Mouse (Mus musculus) midbrain, embryonic 11.5 days (tissue): Measurements from ENCODE around the gene Ndufs2. TPM values are rescaled to one million over a fixed set of nuclear protein-coding genes. Genes with fewer than 3 reads are reported as not detected.
A peak's percentile ranks its signal among the peaks of the same experiment; 100 is the strongest.

Source experiments
- ATAC-seq: fragments of 200-750 bp; cut with Nextera tagmentation; 2 replicates; pipeline ENCODE4 v1.8.0; 2017; ENCODE audit warnings: moderate TSS enrichment, moderate library complexity; ENCODE audit not compliant: low FRiP score
- DNase-seq: peaks from one replicate; pipeline ENCODE4 v3.0.0; 2015; ENCODE audit warnings: low spot score; ENCODE audit errors: missing footprints
- H3K27ac ChIP-seq: fragments of 300-500 bp; sonication (generic); 2 replicates; pipeline ENCODE4 v1.5.1; 2014; ENCODE audit warnings: low read depth, low read length
- H3K27me3 ChIP-seq: fragments of 300-500 bp; sonication (generic); 2 replicates; pipeline ENCODE4 v1.6.1; 2014; ENCODE audit warnings: mild to moderate bottlenecking, low read length, moderate library complexity, mixed read lengths; ENCODE audit not compliant: control insufficient read depth, insufficient read depth
- H3K36me3 ChIP-seq: fragments of 300-500 bp; sonication (generic); 2 replicates; pipeline ENCODE4 v1.6.1; 2014; ENCODE audit warnings: mild to moderate bottlenecking, low read length, moderate library complexity, mixed read lengths; ENCODE audit not compliant: control insufficient read depth, insufficient read depth
- H3K4me1 ChIP-seq: fragments of 300-500 bp; sonication (generic); 2 replicates; pipeline ENCODE4 v1.6.1; 2014; ENCODE audit warnings: low read length; ENCODE audit not compliant: control insufficient read depth, insufficient read depth
- H3K4me2 ChIP-seq: fragments of 300-500 bp; sonication (generic); 2 replicates; pipeline ENCODE4 v1.6.1; 2014; ENCODE audit warnings: mild to moderate bottlenecking, moderate library complexity
- H3K4me3 ChIP-seq: fragments of 300-500 bp; sonication (generic); 2 replicates; pipeline ENCODE4 v1.5.1; 2014; ENCODE audit warnings: low read depth, low read length
- H3K9ac ChIP-seq: fragments of 300-500 bp; sonication (generic); 2 replicates; pipeline ENCODE4 v1.6.1; 2014; ENCODE audit warnings: low read length
- H3K9me3 ChIP-seq: fragments of 300-500 bp; sonication (generic); 2 replicates; pipeline ENCODE4 v1.6.1; 2016; ENCODE audit warnings: low read length; ENCODE audit not compliant: control insufficient read depth
- WGBS: fragments of 180-500 bp; shearing (Covaris S2); extraction: QIAGEN DNeasy Blood & Tissue Kit; methylation state at CpG from one replicate; pipeline ENCODE4 v1.1.7; 2014; 5-methylcytosine and 5-hydroxymethylcytosine counted together
- polyA plus RNA-seq: library from polyadenylated mRNA; unstranded; fragments of >200 nt; fragmentation: Nextera tagmentation; extraction: Ambion mirVana; gene quantifications from 2 replicates; pipeline ENCODE4 v1.2.1, GENCODE M21; 2014

The Ndufs2 gene
- polyA plus RNA-seq, 1 experiment from 2014 or later: 232 TPM

- H3K36me3 ChIP-seq: peaks cover 26% of the 10 kb centered on the region; the same call in 1 of the 2 replicates
- no peak for ATAC-seq
These were observed 11.0 kb downstream of the Ndufs2 start for GRCm38 (mm10) chr1:171239992-171240744.

GRCm38 (mm10) chr1:171238463-171238862 lies 12.7 kb downstream of the Ndufs2 start:
- no peak overlapping the region for H3K27ac ChIP-seq
- H3K9me3 ChIP-seq: no peaks in the 10 kb centered on the region
- DNase-seq (peak; percentile 87), ATAC-seq (peak; percentile 64; the same call in 1 of the 2 replicates)
- 79% methylated on average over 14 of the region's 14 CpGs for WGBS
- no peaks in the 10 kb centered on the region for H3K4me1 ChIP-seq
- H3K4me3 ChIP-seq: no peak overlapping the region
- no peaks in the 10 kb centered on the region for H3K27me3 ChIP-seq
- no peak overlapping the region for H3K4me2 ChIP-seq
- H3K9ac ChIP-seq: no peak overlapping the region
- peaks cover 33% of the 10 kb centered on the region for H3K36me3 ChIP-seq

More at GRCm38 (mm10) chr1:171239992-171240744, 11.0 kb downstream of the Ndufs2 start:
- Histone ChIP-seq H3K4me2 (no peak overlapping the region), H3K27ac (no peak overlapping the region), H3K9me3 (no peaks in the 10 kb centered on the region), H3K27me3 (no peaks in the 10 kb centered on the region), H3K4me3 (no peak overlapping the region), H3K4me1 (no peaks in the 10 kb centered on the region), H3K9ac (no peak overlapping the region)
- no peak for DNase-seq
- WGBS: 82% methylated on average over 15 of the region's 15 CpGs

- Histone ChIP-seq H3K4me1 (no peaks in the 10 kb centered on the region), H3K27ac (no peak overlapping the region), H3K4me3 (no peak overlapping the region), H3K9me3 (no peaks in the 10 kb centered on the region), H3K9ac (no peak overlapping the region), H3K27me3 (no peaks in the 10 kb centered on the region), H3K36me3 (peaks cover 32% of the 10 kb centered on the region), H3K4me2 (no peak overlapping the region)
- ATAC-seq (no peak), DNase-seq (no peak)
- 70% methylated on average over 6 of the region's 6 CpGs for WGBS
These were observed 13.8 kb downstream of the Ndufs2 start for GRCm38 (mm10) chr1:171237438-171237837.

- H3K4me2 ChIP-seq: no peak overlapping the region
- no peak for ATAC-seq
- peaks cover 29% of the 10 kb centered on the region for H3K36me3 ChIP-seq
- no peak overlapping the region for H3K9ac ChIP-seq
- H3K4me1 ChIP-seq: no peaks in the 10 kb centered on the region
- no peak overlapping the region for H3K27ac ChIP-seq
- no peaks in the 10 kb centered on the region for H3K27me3 ChIP-seq
- H3K4me3 ChIP-seq: no peak overlapping the region
- no peak for DNase-seq
- 88% methylated on average over 4 of the region's 4 CpGs for WGBS
- no peaks in the 10 kb centered on the region for H3K9me3 ChIP-seq
These were observed 15.4 kb downstream of the Ndufs2 start for GRCm38 (mm10) chr1:171235791-171236190.

- H3K4me3 ChIP-seq: no peak overlapping the region
- H3K27ac ChIP-seq: no peak overlapping the region
- 94% methylated on average over 4 of the region's 4 CpGs for WGBS
- H3K4me2 ChIP-seq: no peak overlapping the region
- no peaks in the 10 kb centered on the region for H3K27me3 ChIP-seq
- no peak for DNase-seq
- no peak for ATAC-seq
- no peaks in the 10 kb centered on the region for H3K9me3 ChIP-seq
- H3K36me3 ChIP-seq: peaks cover 29% of the 10 kb centered on the region
- H3K4me1 ChIP-seq: peaks cover 5% of the 10 kb centered on the region
- H3K9ac ChIP-seq: no peak overlapping the region
These were observed 16.6 kb downstream of the Ndufs2 start for GRCm38 (mm10) chr1:171234538-171234937.

GRCm38 (mm10) chr1:171234126-171234525 lies 17.1 kb downstream of the Ndufs2 start, which contains the start of gene Fcer1g:
Fcer1g (minus strand) TSS chr1:171234365.
- no peak for DNase-seq
- Histone ChIP-seq H3K4me1 (peaks cover 9% of the 10 kb centered on the region), H3K36me3 (peaks cover 27% of the 10 kb centered on the region), H3K27ac (no peak within 1 kb of the TSS), H3K27me3 (no peaks in the 10 kb centered on the region), H3K9ac (no peak within 1 kb of the TSS), H3K4me3 (no peak within 1 kb of the TSS), H3K4me2 (no peak within 1 kb of the TSS), H3K9me3 (no peaks in the 10 kb centered on the region)
- no peak for ATAC-seq
- 96% methylated on average over 14 of the region's 14 CpGs for WGBS

DNA sequence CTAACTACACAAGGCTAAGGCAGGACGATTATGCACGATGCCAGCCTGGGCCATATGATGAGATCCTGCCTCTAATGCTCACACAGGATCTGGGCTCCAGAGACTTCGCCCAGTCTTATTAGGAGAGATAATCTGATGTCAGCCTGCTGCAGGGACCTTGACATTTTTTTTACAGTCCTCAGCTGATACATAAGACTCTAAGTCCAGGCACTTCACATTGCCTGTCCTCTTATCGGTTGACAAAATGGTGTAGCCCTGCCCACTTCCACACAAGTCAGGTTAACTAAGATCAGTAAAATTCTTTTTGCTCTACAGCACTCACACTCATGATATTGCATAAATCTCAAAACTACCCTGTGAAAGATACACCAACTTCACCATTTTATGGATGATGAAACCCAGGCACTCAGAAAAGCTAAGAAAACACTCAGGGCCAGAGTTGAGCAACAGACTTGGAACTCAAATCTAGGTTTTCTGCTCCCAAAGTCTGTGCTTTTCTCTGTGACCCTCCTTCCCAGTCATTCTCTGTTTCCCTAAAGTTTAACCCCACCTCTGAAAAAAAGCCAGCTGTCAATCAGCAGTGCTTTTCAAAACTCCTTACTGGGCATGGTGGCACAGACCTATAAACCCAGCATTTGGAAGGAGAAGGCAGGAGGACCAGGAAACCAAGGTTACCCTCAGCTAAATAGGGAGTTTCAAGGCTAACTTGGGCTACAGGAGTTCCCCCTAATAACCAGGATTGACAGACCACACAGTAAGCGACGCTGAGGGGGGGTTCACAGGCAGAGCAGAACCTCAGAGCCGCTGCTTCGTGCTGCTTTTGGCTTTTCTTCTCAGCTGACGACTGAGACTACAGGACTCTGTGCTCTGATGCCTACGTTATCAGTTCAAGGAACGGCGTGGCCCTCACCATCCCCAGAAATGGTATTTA lies 18.1 kb downstream of the Ndufs2 start:
- DNase-seq: no peak
- Histone ChIP-seq H3K27me3 (no peaks in the 10 kb centered on the region), H3K4me2 (no peak overlapping the region), H3K9me3 (no peaks in the 10 kb centered on the region), H3K4me1 (peaks cover 9% of the 10 kb centered on the region), H3K9ac (no peak overlapping the region), H3K27ac (no peak overlapping the region), H3K4me3 (no peak overlapping the region), H3K36me3 (peaks cover 26% of the 10 kb centered on the region)
- ATAC-seq: no peak
- 89% methylated on average over 12 of the region's 12 CpGs for WGBS

DNA sequence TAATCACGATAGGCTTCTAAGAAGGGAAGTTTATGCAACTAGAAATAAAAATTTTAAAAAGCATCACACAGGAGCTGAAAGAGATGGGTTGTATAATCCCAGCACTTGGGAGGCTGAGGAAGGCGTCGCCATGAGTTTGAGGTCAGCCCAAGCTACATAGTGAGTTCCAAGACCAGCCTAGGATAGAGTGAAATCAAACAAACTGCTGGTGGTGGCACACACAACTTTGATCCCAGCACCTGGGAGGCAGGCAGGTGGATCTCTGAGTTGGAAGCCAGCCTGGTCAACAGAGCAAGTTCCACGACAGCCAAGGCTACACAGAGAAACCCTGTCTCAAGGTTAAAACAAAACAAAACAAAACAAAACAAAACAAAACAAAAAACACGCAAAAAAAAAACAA lies 18.8 kb downstream of the Ndufs2 start:
- Histone ChIP-seq H3K9ac (no peak overlapping the region), H3K4me3 (no peak overlapping the region), H3K4me1 (peaks cover 9% of the 10 kb centered on the region), H3K4me2 (no peak overlapping the region), H3K27ac (no peak overlapping the region), H3K27me3 (no peaks in the 10 kb centered on the region), H3K36me3 (peaks cover 21% of the 10 kb centered on the region), H3K9me3 (no peaks in the 10 kb centered on the region)
- 89% methylated on average over 5 of the region's 5 CpGs for WGBS
- DNase-seq: no peak
- no peak for ATAC-seq

GRCm38 (mm10) chr1:171231844-171232243 lies 19.3 kb downstream of the Ndufs2 start:
- Histone ChIP-seq H3K27ac (no peak overlapping the region), H3K4me3 (no peak overlapping the region), H3K9me3 (no peaks in the 10 kb centered on the region), H3K36me3 (peaks cover 16% of the 10 kb centered on the region), H3K4me2 (no peak overlapping the region), H3K4me1 (peaks cover 9% of the 10 kb centered on the region), H3K9ac (no peak overlapping the region), H3K27me3 (no peaks in the 10 kb centered on the region)
- no peak for ATAC-seq
- no peak for DNase-seq
- WGBS: 76% methylated on average over 4 of the region's 4 CpGs
